Mouse (Mus musculus) c-Kit-positive CD71-positive TER-119-negative erythroid progenitor cells, embryonic 14.5 days (primary cell): ENCODE data around the gene Abce1.
"Not testable (repeated sequence)": the region's sequence is repeated elsewhere in the genome, so short reads cannot be mapped to it uniquely, and the experiment has no call there.

Experiments
- DNase-seq: peaks from one replicate; pipeline ENCODE4 v3.0.0-alpha.2; 2013; ENCODE audit warnings: low read depth

Abce1 gene

DNA sequence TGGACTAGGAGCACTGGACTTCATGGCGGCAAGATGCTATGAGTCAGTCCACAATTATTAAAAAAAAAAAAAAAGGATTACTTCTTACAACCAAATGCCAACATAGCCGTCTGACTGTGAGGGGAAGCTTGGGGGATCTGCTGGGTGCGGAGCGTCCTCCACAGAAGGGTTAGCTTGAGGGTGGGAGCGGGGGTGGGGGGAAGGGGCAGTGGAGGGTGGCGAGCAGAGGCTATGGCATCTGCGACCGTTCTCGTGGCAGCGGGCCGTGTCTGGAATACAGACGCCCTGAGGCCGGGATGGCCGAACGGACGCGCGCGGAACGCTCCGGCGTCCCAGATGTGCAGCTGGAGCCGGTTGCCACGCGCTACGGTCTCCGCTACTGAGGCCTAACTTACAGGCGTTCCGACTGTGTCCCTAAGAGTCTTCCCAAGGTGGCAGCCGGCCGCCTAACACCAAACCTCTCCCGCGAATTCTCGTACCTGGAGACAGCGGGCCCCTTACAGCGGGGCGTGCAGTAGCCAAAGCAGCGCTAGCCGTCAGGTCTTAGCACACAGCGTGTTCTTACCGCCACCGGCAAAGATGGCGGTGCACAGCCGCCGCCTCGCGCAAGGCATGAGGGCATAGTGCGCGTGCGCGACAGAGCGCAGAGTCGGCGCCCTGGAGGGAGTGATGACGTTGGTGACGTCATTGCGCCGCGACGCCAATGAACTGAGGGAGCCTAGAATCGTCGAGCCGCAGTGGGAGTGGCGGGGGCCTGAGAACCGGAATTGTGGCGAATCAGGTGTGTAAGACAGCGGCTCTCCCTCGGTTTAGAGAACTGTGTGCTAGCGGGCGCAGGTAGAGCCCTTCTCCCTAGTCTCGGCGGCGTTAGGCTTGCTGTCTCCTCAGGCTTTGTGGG is at the start of gene Abce1, which contains the start of gene Anapc10:
TSS of gene Abce1 (minus strand) at position 677 of the 898 bp plus-strand sequence.
TSS of gene Anapc10 (plus strand) at position 757 of the 898 bp plus-strand sequence.
- DNase-seq: peak; percentile 99

- DNase-seq: no peak
Observed at GRCm38 (mm10) chr8:79750305-79750704, 38.8 kb upstream of the Abce1 start.

DNA sequence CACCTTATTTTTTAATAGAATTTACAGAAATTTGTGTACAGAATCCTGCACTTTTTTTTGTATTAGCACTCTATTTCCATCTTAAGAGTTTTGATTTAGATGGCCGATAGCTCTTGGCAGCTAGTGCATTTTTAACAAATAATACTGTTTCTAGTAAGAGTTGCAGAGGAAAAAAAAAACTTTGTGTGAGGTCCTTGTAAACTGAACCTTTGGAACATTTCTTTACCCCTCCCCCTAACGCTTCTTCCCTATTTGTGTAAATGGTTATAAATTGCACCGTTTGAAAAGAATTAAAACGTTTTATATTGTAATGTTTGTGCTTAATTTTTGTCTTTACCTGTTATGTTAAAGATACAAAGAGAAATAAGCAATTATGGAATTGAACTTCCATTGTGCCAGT is 37.1 kb upstream of the Abce1 start:
- no peak for DNase-seq

DNA sequence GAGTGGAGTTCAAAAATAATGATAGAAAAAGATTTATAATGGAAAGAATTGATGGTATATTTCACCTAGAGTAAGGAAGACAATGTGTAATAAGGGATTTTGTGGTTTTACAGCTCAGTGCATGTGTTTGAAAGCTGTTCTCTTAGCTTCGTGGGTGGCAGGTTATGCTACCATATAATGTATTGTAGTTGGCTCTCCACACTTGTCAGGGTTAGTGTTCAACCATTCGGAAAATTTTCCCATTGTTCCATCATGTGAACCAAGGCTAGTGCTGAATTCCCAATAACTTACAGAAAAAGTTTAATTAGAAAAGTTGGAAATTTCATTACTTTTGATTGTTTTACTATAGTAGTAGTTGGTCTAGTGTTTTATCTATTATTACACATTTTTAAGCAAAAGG is 36.6 kb upstream of the Abce1 start:
- DNase-seq: no peak

DNA sequence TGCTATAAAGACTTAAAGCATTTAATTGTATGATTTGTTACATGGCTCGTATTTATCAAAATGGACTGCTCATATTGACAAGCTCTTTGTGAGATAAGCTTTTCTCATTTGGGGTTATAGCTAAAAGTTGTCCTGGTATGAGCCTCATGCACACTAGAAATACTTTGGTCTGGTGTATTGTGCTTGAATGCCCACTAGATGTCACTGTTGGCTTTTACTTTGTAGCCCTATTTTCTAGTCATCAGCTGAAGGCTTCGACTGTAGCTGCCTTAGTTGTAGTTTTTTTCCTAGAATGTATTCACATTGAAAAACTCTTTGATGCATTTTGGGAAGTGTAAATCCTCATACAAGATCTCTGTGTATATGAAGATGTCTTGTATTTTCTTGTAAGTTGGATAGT is 22.8 kb upstream of the Abce1 start:
- DNase-seq: peak; percentile 42

- no peak for DNase-seq
Observed at GRCm38 (mm10) chr8:79727900-79728299, 16.4 kb upstream of the Abce1 start.

DNA sequence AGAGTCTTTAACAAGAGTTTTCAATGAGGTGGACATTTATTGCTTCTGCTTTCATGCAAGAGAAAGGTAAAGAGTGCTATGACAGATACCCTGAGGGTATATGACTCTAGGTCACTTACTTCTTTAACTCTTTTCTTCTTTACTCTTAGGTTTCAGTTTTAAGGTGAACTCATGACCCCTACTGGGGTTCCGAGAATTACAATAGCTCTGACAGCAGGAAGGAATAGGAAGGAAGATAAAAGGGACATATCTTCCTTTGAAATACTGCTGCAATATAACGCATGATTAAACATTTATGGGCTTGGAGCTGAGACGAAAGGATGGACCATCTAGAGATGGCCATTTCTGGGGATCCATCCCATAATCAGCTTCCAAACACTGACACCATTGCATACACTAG is 13.0 kb upstream of the Abce1 start:
- no peak for DNase-seq

DNA sequence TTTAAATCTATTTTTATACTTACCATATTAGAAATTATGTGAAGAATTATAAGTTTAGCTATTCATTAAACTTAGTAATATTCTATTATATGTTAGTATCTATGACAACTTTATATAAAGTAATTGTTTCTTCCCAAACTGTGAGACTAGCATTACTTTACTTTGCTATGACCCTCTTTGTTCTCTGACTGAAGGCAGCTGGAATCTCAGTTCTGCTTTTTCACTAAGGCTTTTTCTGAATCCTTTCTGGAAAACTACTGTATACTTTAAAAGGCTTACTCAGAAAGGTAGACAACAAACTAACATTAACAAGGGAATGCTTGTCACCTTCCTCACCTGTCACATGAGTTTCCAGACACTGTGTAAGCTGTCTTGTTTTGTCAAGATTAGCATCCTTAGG is 11.8 kb upstream of the Abce1 start:
- no peak for DNase-seq

GRCm38 (mm10) chr8:79721537-79721936 is 10.0 kb upstream of the Abce1 start:
- DNase-seq: no peak

GRCm38 (mm10) chr8:79712676-79713075 is 1.1 kb upstream of the Abce1 start:
- DNase-seq: no peak

GRCm38 (mm10) chr8:79706687-79707086 is 4.9 kb downstream of the Abce1 start:
- no peak for DNase-seq

DNA sequence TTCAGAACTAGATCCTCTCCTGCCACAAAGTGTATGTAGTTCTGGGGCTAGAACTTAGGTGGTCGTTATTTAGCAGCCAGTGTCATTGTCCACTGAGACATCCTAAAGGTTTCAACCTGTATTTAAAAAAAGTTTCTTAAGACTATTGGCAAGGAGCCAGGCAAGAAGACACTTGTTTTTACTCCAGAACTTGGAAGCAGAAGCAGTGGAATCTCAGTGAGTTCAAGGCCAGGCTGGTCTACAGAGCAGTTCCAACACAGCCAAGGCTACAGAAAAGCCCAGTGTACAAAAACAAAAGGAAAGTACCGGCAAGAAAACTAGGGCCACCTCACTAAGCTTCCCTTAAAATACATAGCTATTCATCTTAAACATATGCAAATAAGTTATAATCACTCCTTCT is 19.0 kb downstream of the Abce1 start:
- DNase-seq: no peak

- not testable (repeated sequence) for DNase-seq
Observed at GRCm38 (mm10) chr8:79685927-79686326, 25.6 kb downstream of the Abce1 start.

GRCm38 (mm10) chr8:79680965-79681364 is 30.6 kb downstream of the Abce1 start:
- DNase-seq: no peak

GRCm38 (mm10) chr8:79680555-79680954 is 31.0 kb downstream of the Abce1 start:
- DNase-seq: no peak

- DNase-seq: not testable (repeated sequence)
Observed at GRCm38 (mm10) chr8:79680083-79680482, 31.5 kb downstream of the Abce1 start.

GRCm38 (mm10) chr8:79679005-79679404 is 32.5 kb downstream of the Abce1 start:
- no peak for DNase-seq

DNA sequence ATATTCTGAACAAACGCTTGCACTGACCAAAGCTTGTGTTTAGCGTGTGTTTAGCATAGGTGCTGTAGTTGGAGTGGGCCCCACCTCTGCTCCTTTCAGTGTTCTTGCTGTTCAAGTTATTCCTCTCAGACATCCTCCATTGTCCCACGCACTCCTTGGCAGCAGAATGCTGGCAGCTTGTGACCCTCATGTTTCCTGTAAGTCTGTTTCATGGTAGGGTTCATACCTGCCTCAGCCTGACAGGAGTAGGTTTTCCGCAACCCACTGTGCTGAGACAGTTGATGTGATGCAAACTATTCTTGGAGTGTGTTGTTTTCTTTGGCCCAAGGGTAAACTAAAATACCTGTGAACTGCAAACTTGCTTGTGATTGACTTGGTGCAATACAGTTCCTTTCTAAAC is 35.1 kb downstream of the Abce1 start:
- DNase-seq: no peak

DNA sequence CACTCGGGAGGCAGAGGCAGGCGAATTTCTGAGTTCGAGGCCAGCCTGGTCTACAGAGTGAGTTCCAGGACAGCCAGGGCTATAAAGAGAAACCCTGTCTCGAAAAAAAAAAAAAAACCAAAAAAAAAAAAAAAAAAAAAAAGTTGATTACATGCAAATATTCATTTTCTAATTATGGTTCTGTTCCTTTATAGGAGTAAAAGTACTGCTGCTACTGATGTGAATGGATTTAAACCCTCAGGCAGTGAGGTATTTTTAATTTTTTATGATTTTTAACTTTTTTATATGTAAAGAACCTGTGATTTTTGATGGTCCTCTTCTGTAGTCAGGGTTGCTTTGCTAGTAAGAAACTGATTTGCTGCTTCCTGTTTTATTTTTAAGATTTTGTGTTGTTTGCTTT is 52.8 kb downstream of the Abce1 start:
- DNase-seq: not testable (repeated sequence)

GRCm38 (mm10) chr8:79653736-79654135 is 57.8 kb downstream of the Abce1 start:
- DNase-seq: no peak

DNA sequence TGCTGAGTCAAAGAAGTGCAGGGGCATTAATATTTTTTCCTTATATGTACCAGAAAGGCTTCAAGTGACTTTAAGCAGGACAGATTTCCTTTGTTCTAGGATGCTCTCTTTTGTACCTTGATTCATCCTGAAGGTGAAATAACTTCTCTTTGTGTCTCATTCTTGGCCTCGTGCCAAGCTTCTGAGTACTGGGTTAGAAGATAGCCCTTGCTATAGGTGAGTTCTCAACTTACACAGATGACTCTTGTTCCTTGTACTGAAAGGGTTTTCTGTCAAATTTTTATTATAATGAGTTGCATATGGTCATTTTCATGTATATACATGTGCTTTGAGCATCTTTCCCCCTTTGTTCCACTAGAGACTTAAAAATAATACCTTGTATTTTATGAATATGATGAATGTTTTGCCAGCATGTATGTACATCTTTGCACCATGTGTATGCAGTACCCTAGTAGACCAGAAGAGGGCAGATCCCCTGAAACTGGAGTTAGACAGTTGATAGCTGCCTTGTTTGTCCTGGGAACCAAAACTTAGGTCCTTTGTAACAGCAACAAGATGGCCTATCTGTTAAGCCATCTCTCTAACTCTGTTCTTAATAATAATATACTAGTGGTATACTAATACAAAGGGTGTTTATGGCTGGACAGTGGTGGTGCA is 61.3 kb downstream of the Abce1 start:
- DNase-seq: peak; percentile 70

- DNase-seq: no peak
Observed at GRCm38 (mm10) chr8:79649569-79649968, 62.0 kb downstream of the Abce1 start.

GRCm38 (mm10) chr8:79641119-79641518 is 70.4 kb downstream of the Abce1 start:
- DNase-seq: no peak
